Mouse (Mus musculus): ENCODE data around the gene Shisa9.

The Shisa9 gene

GRCm38 (mm10) chr16:12309826-12310225, 325.9 kb downstream of the Shisa9 start:
- no peak for DNase-seq (ENCODE audit: low spot score in 2 of 2)

DNA sequence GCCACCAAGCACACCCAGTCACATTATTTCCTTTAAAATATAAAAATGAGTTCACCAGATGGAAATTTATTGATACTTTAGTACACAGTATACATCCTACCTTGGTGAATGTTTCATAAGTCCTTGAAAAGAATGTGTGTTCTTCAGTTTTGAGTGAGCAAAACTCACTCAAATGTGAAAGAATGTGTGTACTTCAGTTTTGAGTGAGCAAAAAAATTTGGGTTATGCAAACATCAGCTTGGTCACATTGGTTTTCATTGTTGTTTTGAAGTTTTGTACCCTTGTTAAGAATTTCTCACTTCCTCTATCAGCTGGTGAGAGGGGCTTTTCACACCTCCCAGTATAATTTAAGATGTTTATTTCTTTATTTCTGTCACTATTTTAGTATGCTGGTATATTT, 331.7 kb downstream of the Shisa9 start:
- no peak for DNase-seq (ENCODE audit: low spot score in 2 of 2)

Measured in left cerebral cortex, adult 9 months (tissue).